Mouse (Mus musculus) testis, adult 2 months (tissue): ENCODE data around the gene Pdf.
"Not testable (repeated sequence)": the region's sequence is repeated elsewhere in the genome, so short reads cannot be mapped to it uniquely, and the experiment has no call there.

Experiments used
- CTCF ChIP-seq: fragments of 200-500 bp; IDR thresholded peaks from 2 replicates; pipeline ENCODE4 v1.5.1; 2012; ENCODE audit warnings: low read depth, mild to moderate bottlenecking, inconsistent platforms, low read length, moderate library complexity; ENCODE audit not compliant: control insufficient read depth, insufficient read depth, insufficient replicate concordance
- POLR2A ChIP-seq: fragments of 200-500 bp; IDR thresholded peaks from 2 replicates; pipeline ENCODE4 v1.6.1; 2012; ENCODE audit warnings: low read depth, mild to moderate bottlenecking, inconsistent platforms, low read length, moderate library complexity; ENCODE audit not compliant: control insufficient read depth

- TF ChIP-seq CTCF, POLR2A: not testable (repeated sequence)
These were observed 14.8 kb downstream of the Pdf start for GRCm38 (mm10) chr8:107033609-107034008.
